In the genomic region with DNA sequence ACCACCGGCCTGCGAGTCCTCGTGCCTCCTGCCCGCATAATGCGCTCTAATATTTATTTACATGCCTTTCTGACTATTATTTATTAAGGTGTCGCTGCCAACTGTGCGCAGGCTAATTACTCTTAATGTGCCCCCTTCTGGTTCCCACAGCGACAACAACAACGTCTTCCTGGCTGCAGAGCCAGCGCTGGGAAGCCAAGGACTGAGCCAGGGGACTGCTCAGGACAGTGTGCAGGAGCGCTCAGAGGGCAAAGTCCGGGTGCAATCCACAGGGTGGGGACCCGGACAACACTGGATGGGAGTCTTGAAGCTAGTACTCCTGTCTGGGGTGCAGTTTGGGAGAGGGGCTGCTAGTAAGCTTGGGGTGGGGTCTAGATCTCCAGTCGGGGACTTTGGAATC, we compare ENCODE assay signal across 9 mouse cellular contexts.
DNase-seq lines count a peak whose midpoint lies in the region; ATAC-seq lines count a peak whose summit lies in the region.
"Had no signal": no experiment of that assay in that cellular context is flagged by ENCODE, and none has a peak within 500 bp of the region (broad histone marks: within the 10 kb centered on the region; RNA-seq: fewer than 3 reads in every experiment).

No protein-coding gene starts in this region.

- peak; percentile 63 for DNase-seq in MN1 (ENCODE audit: low spot score)
- DNase-seq in kidney, adult 9 months = peak; percentile 26
- peak; percentile 8 for DNase-seq in lung, postnatal 14 days
- DNase-seq in thymus, postnatal 14 days = no peak
- DNase-seq in cerebellum, adult 8-10 months = no peak
- DNase-seq in layer of hippocampus, postnatal 36 days = no peak
- DNase-seq: liver, embryonic 13.5 days had no signal

- H3K27me3 ChIP-seq in forebrain, embryonic 12.5 days = peaks cover 70% of the 10 kb centered on the region

- peaks cover 27% of the 10 kb centered on the region for H3K4me1 ChIP-seq in forebrain, embryonic 12.5 days
- H3K4me1 ChIP-seq: liver, embryonic 13.5 days had no signal

- 2% methylated on average over 14 of the region's 14 CpGs for whole genome bisulfite sequencing in forebrain, embryonic 12.5 days

- H3K36me3 ChIP-seq in forebrain, embryonic 12.5 days (replicated peaks) = no peaks in the 10 kb centered on the region
- H3K36me3 ChIP-seq: liver, embryonic 13.5 days had no signal

- peak overlapping the region; percentile 48 for H3K4me2 ChIP-seq in forebrain, embryonic 12.5 days
- H3K4me2 ChIP-seq: liver, embryonic 13.5 days had no signal

- H3K9me3 ChIP-seq in forebrain, embryonic 12.5 days = no peaks in the 10 kb centered on the region
- H3K9me3 ChIP-seq: liver, embryonic 13.5 days had no signal

- no peak overlapping the region for H3K27ac ChIP-seq in forebrain, embryonic 12.5 days
- H3K27ac ChIP-seq: liver, embryonic 13.5 days had no signal

- H3K9ac ChIP-seq in forebrain, embryonic 12.5 days = no peak overlapping the region
- H3K9ac ChIP-seq: liver, embryonic 13.5 days had no signal

- no peak overlapping the region; the same call in 1 of the 2 replicates for H3K4me3 ChIP-seq in forebrain, embryonic 12.5 days (replicated peaks)
- H3K4me3 ChIP-seq: liver, embryonic 13.5 days had no signal

- 0 out of 2 replicates have a peak, but pooled peaks have one; percentile 27 for ATAC-seq in forebrain, embryonic 12.5 days (ENCODE audit: low FRiP score)
- ATAC-seq in inflammation-experienced regulatory T-cells, adult 6 months = no peak

Comparison
In these comparisons a context has a peak if more than half of its experiments do, and no peak if none do; other contexts are left out.
1. DNase-seq: peak in MN1 (single experiment), kidney, adult 9 months (single experiment) and lung, postnatal 14 days (single experiment); none in thymus, postnatal 14 days (single experiment), cerebellum, adult 8-10 months (single experiment) and layer of hippocampus, postnatal 36 days (0 of 2).